Mouse (Mus musculus) ES-Bruce4 (cell line): Measurements from ENCODE around the gene Scgb1b30.

Experiments
- CTCF ChIP-seq: IDR thresholded peaks from one replicate; pipeline ENCODE4 v1.8.1; 2011; ENCODE audit warnings: low read depth, low read length
- EP300 ChIP-seq: IDR thresholded peaks from 2 replicates; pipeline ENCODE4 v1.6.1; 2011; ENCODE audit warnings: low read depth, low read length; ENCODE audit not compliant: insufficient read depth

- TF ChIP-seq CTCF (no peak), EP300 (no peak)
These were observed 35.9 kb downstream of the Scgb1b30 start for GRCm38 (mm10) chr7:34131118-34131517.
